Mouse (Mus musculus) MEL (cell line): ENCODE results near the gene Atpif1. TPM values are rescaled to one million over a fixed set of nuclear protein-coding genes. Genes with fewer than 3 reads are reported as not detected.

Experiments
- DNase-seq: peaks from one replicate; pipeline ENCODE4 v3.0.0; 2011; ENCODE audit warnings: low read depth, low spot score
- H3K27ac ChIP-seq: 2 replicates; pipeline ENCODE4 v1.5.1; 2012; ENCODE audit warnings: low read depth, mild to moderate bottlenecking, control low read depth, low read length, moderate library complexity; ENCODE audit not compliant: control insufficient read depth
- H3K27me3 ChIP-seq, 2 experiments: fragments of 150-350 bp in 1 of 2; sonication (generic) in 1 of 2; 2 replicates each; pipeline ENCODE4 v1.6.1; 2012; ENCODE audit warnings: low read length in 2 of 2, mild to moderate bottlenecking in 2 of 2, improper control_type of control experiment in 1 of 2, moderate library complexity in 1 of 2; ENCODE audit not compliant: insufficient read depth in 2 of 2, control insufficient read depth in 1 of 2
- H3K36me3 ChIP-seq, 2 experiments: 2 replicates each; pipeline ENCODE4 v1.6.1; 2012 to 2014; ENCODE audit warnings: low read length in 2 of 2, improper control_type of control experiment in 1 of 2, inconsistent platforms in 1 of 2, mild to moderate bottlenecking in 1 of 2; ENCODE audit not compliant: insufficient read depth in 2 of 2, control insufficient read depth in 1 of 2
- H3K4me1 ChIP-seq, 2 experiments: fragments of 150-350 bp in 1 of 2; sonication (generic) in 1 of 2; 2 replicates each; pipeline ENCODE4 v1.6.1; 2012; ENCODE audit warnings: low read length in 2 of 2, improper control_type of control experiment in 1 of 2, mild to moderate bottlenecking in 1 of 2; ENCODE audit not compliant: insufficient read depth in 2 of 2, control insufficient read depth in 1 of 2
- H3K4me3 ChIP-seq, 2 experiments: fragments of 150-350 bp in 1 of 2; sonication (generic) in 1 of 2; 2 replicates each; pipeline ENCODE4 v1.5.1; 2012; ENCODE audit warnings: low read depth in 2 of 2, low read length in 2 of 2, mild to moderate bottlenecking in 2 of 2, moderate library complexity in 2 of 2, control low read depth in 1 of 2, improper control_type of control experiment in 1 of 2; ENCODE audit not compliant: control insufficient read depth in 1 of 2, insufficient read depth in 1 of 2
- H3K79me2 ChIP-seq: 2 replicates; pipeline ENCODE4 v1.6.1; 2012; ENCODE audit warnings: mild to moderate bottlenecking, low read length, moderate library complexity; ENCODE audit not compliant: control insufficient read depth, poor library complexity, insufficient read depth
- H3K9ac ChIP-seq: 2 replicates; pipeline ENCODE4 v1.6.1; 2012; ENCODE audit warnings: low read depth, mild to moderate bottlenecking, control low read depth, low read length, moderate library complexity; ENCODE audit not compliant: control insufficient read depth, poor library complexity, severe bottlenecking
- H3K9me3 ChIP-seq: fragments of 150-350 bp; sonication (generic); replicated peaks from 2 replicates; pipeline ENCODE4 v1.6.1; 2012; ENCODE audit warnings: mild to moderate bottlenecking, low read length, improper control_type of control experiment, moderate library complexity; ENCODE audit not compliant: insufficient read depth
- BHLHE40 ChIP-seq: IDR thresholded peaks from 2 replicates; pipeline ENCODE4 v1.6.1; 2012; ENCODE audit warnings: low read depth, mild to moderate bottlenecking, inconsistent platforms, low read length, improper control_type of control experiment, borderline replicate concordance
- CTCF ChIP-seq, 3 experiments: IDR thresholded peaks in 2 of 3; conservative IDR thresholded peaks in 1 of 3; 2 replicates each; pipeline ENCODE4 v1.5.1; 2011 to 2012; ENCODE audit warnings: low read length in 3 of 3, low read depth in 2 of 3, mild to moderate bottlenecking in 2 of 3, improper control_type of control experiment in 1 of 3, inconsistent platforms in 1 of 3, mixed read lengths in 1 of 3, moderate library complexity in 1 of 3; ENCODE audit not compliant: control insufficient read depth in 1 of 3, insufficient read depth in 1 of 3, poor library complexity in 1 of 3, severe bottlenecking in 1 of 3
- EP300 ChIP-seq, 2 experiments: IDR thresholded peaks; 2 replicates each; pipeline ENCODE4 v1.6.1; 2011; ENCODE audit warnings: improper control_type of control experiment in 2 of 2, low read length in 2 of 2, low read depth in 1 of 2, mild to moderate bottlenecking in 1 of 2
- HCFC1 ChIP-seq: IDR thresholded peaks from 2 replicates; pipeline ENCODE4 v1.6.1; 2012; ENCODE audit warnings: low read depth, mild to moderate bottlenecking, inconsistent platforms, low read length, improper control_type of control experiment, moderate library complexity
- MAZ ChIP-seq: IDR thresholded peaks from 2 replicates; pipeline ENCODE4 v1.6.1; 2012; ENCODE audit warnings: low read depth, mild to moderate bottlenecking, inconsistent platforms, low read length, improper control_type of control experiment
- MYB ChIP-seq: IDR thresholded peaks from 2 replicates; pipeline ENCODE4 v1.6.1; 2011; ENCODE audit warnings: mild to moderate bottlenecking, low read depth, low read length, improper control_type of control experiment
- NELFE ChIP-seq: IDR thresholded peaks from 2 replicates; pipeline ENCODE4 v1.6.1; 2011; ENCODE audit warnings: low read depth, low read length, improper control_type of control experiment
- NRF1 ChIP-seq: IDR thresholded peaks from 2 replicates; pipeline ENCODE4 v1.6.1; 2014; ENCODE audit warnings: low read depth, mild to moderate bottlenecking, inconsistent platforms, low read length, improper control_type of control experiment, moderate library complexity; ENCODE audit not compliant: poor library complexity, insufficient read depth, severe bottlenecking
- POLR2A ChIP-seq, 2 experiments: IDR thresholded peaks; 2 replicates each; pipeline ENCODE4 v1.6.1; 2011 to 2012; ENCODE audit warnings: low read length in 2 of 2, mild to moderate bottlenecking in 2 of 2, control low read depth in 1 of 2, improper control_type of control experiment in 1 of 2, low read depth in 1 of 2, moderate library complexity in 1 of 2; ENCODE audit not compliant: control insufficient read depth in 1 of 2, insufficient read depth in 1 of 2, poor library complexity in 1 of 2
- POLR2AphosphoS5 ChIP-seq: IDR thresholded peaks from 2 replicates; pipeline ENCODE4 v1.6.1; 2012; ENCODE audit warnings: low read depth, borderline replicate concordance, mild to moderate bottlenecking, inconsistent platforms, low read length, moderate library complexity, mixed read lengths
- RAD21 ChIP-seq: IDR thresholded peaks from 2 replicates; pipeline ENCODE4 v1.6.1; 2011; ENCODE audit warnings: mild to moderate bottlenecking, low read depth, low read length, improper control_type of control experiment
- RCOR1 ChIP-seq: IDR thresholded peaks from 2 replicates; pipeline ENCODE4 v1.6.1; 2012; ENCODE audit warnings: low read depth, mild to moderate bottlenecking, inconsistent platforms, low read length, improper control_type of control experiment
- TAL1 ChIP-seq: IDR thresholded peaks from 2 replicates; pipeline ENCODE4 v1.6.1; 2012; ENCODE audit warnings: mild to moderate bottlenecking, inconsistent platforms, low read length, moderate library complexity, mixed read lengths
- ZC3H11A ChIP-seq: IDR thresholded peaks from 2 replicates; pipeline ENCODE4 v1.6.1; 2012; ENCODE audit warnings: low read depth, mild to moderate bottlenecking, inconsistent platforms, low read length, improper control_type of control experiment
- ZKSCAN1 ChIP-seq: IDR thresholded peaks from 2 replicates; pipeline ENCODE4 v1.6.1; 2012; ENCODE audit warnings: low read depth, mild to moderate bottlenecking, inconsistent platforms, low read length, improper control_type of control experiment, moderate library complexity
- ZNF384 ChIP-seq: IDR thresholded peaks from 2 replicates; pipeline ENCODE4 v1.6.1; 2012; ENCODE audit warnings: low read depth, mild to moderate bottlenecking, inconsistent platforms, low read length, improper control_type of control experiment
- polyA plus RNA-seq, 2 experiments: library from polyadenylated mRNA; stranded (reverse) in 1 of 2; unstranded in 1 of 2; fragments of >175 nt in 1 of 2; fragments of >200 nt in 1 of 2; gene quantifications; 2 replicates each; pipeline versions ENCODE4 v1.2.1 to v1.2.4; 2012; ENCODE audit warnings: low replicate concordance in 2 of 2, low read depth in 1 of 2; ENCODE audit not compliant: insufficient read length in 2 of 2, insufficient read depth in 1 of 2, missing spikeins in 1 of 2
- total RNA-seq: library from RNA; depleted of rRNA; stranded (reverse); fragments of 300-350 nt; gene quantifications from 2 replicates; pipeline ENCODE4 v1.2.3, GENCODE M21; 2012

Atpif1 gene
- total and polyA plus RNA-seq, 3 experiments = 566 to 730 TPM; not detected in 1

DNA sequence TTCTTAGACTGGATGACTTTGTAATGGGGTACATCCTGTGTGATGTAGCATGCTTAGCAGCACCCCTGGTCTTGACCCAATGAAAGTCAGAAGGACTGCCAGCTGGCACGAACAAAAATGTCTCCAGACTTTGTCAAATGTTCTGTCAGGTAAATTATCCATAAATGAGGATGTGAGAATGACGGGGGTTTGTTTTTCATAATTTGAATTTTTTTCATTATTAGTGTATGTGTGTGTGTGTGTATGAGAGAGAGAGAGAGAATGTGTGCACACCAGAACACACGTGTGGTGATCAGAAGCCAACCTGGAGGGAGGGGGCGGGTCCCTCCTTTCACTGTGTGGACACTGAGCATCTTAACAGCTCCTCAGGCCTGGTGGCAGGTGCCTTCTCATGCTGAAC, 49.2 kb downstream of the Atpif1 start:
- H3K36me3 ChIP-seq = no peaks in the 10 kb centered on the region
- H3K27ac ChIP-seq = no peak overlapping the region
- H3K9me3 ChIP-seq = no peaks in the 10 kb centered on the region
- no peak for DNase-seq
- H3K9ac ChIP-seq = no peak overlapping the region
- TF ChIP-seq MAZ (no peak), RCOR1 (no peak), MYB (no peak), NELFE (no peak), ZNF384 (no peak), ZC3H11A (no peak), BHLHE40 (no peak), ZKSCAN1 (no peak), NRF1 (no peak), TAL1 (no peak), CTCF (IDR thresholded peaks at IDR 0.05 in 2 of 3, conservative IDR thresholded peaks at IDR 0.05 in 1 of 3; ENCODE audit: control insufficient read depth in 1 of 3, insufficient read depth in 1 of 3, low read depth in 2 of 3, low read length in 3 of 3, poor library complexity in 1 of 3, severe bottlenecking in 1 of 3) (no peak), RAD21 (no peak)
- no peak overlapping the region for H3K4me3 ChIP-seq
- no peaks in the 10 kb centered on the region for H3K27me3 ChIP-seq
- H3K79me2 ChIP-seq = no peaks in the 10 kb centered on the region
- no peaks in the 10 kb centered on the region for H3K4me1 ChIP-seq

GRCm38 (mm10) chr4:132482956-132483608, 50.4 kb downstream of the Atpif1 start:
- Histone ChIP-seq H3K4me1 (no peaks in the 10 kb centered on the region), H3K4me3 (no peak overlapping the region), H3K79me2 (no peaks in the 10 kb centered on the region), H3K27me3 (no peaks in the 10 kb centered on the region; a peak in 1 of 4 replicates), H3K36me3 (no peaks in the 10 kb centered on the region), H3K9me3 (no peaks in the 10 kb centered on the region), H3K9ac (no peak overlapping the region), H3K27ac (no peak overlapping the region)
- DNase-seq = no peak
- TF ChIP-seq EP300 (IDR thresholded peaks at IDR 0.05; ENCODE audit: low read depth in 1 of 2, low read length in 2 of 2) (no peak), POLR2AphosphoS5 (no peak), POLR2A (IDR thresholded peaks at IDR 0.05; ENCODE audit: control insufficient read depth in 1 of 2, insufficient read depth in 1 of 2, low read depth in 1 of 2, low read length in 2 of 2, poor library complexity in 1 of 2) (no peak), ZKSCAN1 (no peak), HCFC1 (no peak)
